Mouse (Mus musculus) kidney, embryonic 15.5 days (tissue): ENCODE measurements at regions not wholly inside any gene's neighbourhood (a gene's known extent, or its start where the extent isn't known, plus 50 kb on each side); places are given as distances from the start of the nearest gene placed in this dataset.
"Not testable (repeated sequence)": the region's sequence is repeated elsewhere in the genome, so short reads cannot be mapped to it uniquely, and the experiment has no call there.

Experiments
- ATAC-seq: fragments of 200-750 bp; cut with Nextera tagmentation; replicated peaks from 2 replicates; pipeline ENCODE4 v1.8.0; 2017; ENCODE audit warnings: moderate TSS enrichment; ENCODE audit not compliant: low FRiP score
- H3K27ac ChIP-seq: fragments of 300-500 bp; sonication (generic); 2 replicates; pipeline ENCODE4 v1.5.1; 2015; ENCODE audit warnings: mild to moderate bottlenecking, inconsistent platforms
- H3K27me3 ChIP-seq: fragments of 300-500 bp; sonication (generic); 2 replicates; pipeline ENCODE4 v1.6.1; 2015; ENCODE audit warnings: inconsistent platforms
- H3K36me3 ChIP-seq: fragments of 300-500 bp; sonication (generic); 2 replicates; pipeline ENCODE4 v1.6.1; 2015; ENCODE audit warnings: inconsistent platforms
- H3K4me1 ChIP-seq: fragments of 300-500 bp; sonication (generic); 2 replicates; pipeline ENCODE4 v1.6.1; 2015; ENCODE audit warnings: inconsistent platforms
- H3K4me2 ChIP-seq: fragments of 300-500 bp; sonication (generic); 2 replicates; pipeline ENCODE4 v1.6.1; 2015; ENCODE audit warnings: moderate library complexity, mild to moderate bottlenecking, inconsistent platforms
- H3K4me3 ChIP-seq: fragments of 300-500 bp; sonication (generic); replicated peaks from 2 replicates; pipeline ENCODE4 v1.5.1; 2015; ENCODE audit warnings: mild to moderate bottlenecking, inconsistent platforms
- H3K9ac ChIP-seq: fragments of 300-500 bp; sonication (generic); 2 replicates; pipeline ENCODE4 v1.6.1; 2015; ENCODE audit warnings: mild to moderate bottlenecking, inconsistent platforms
- H3K9me3 ChIP-seq: fragments of 300-500 bp; sonication (generic); replicated peaks from 2 replicates; pipeline ENCODE4 v1.6.1; 2016; ENCODE audit warnings: inconsistent platforms
- WGBS: fragments of 180-500 bp; shearing (Covaris S2); methylation state at CpG from one replicate; pipeline ENCODE4 v1.1.7; 2015; ENCODE audit warnings: mixed read lengths; 5-methylcytosine and 5-hydroxymethylcytosine counted together

DNA sequence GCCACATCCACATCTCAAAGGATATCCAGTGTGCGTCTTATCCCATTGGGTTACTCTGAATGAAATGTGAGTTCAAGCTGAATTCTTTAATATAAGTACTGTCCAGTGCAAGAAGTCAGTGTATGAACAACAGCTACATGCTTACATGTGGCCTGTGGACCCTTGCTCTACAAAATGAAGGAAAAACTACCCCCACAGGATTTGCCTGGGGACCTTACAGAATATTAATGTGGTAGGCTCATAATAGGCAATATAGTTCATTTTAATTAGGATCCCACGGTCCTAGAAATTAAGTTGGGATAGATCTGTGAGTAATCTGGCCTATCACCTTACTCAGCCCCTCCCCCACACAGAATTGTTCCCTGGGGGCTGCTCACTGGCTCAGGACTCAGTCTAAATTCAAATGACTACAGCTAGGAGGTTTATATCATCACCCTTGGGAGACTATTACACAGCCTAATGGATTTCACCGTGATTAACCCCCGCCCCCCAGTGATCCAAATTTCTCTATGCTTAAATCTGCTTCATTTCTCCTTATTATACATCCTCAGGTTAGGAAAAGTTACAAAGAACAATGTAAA, 145.4 kb upstream of the 1700025G04Rik start:
- WGBS: 77% methylated on average over 4 of the region's 4 CpGs

DNA sequence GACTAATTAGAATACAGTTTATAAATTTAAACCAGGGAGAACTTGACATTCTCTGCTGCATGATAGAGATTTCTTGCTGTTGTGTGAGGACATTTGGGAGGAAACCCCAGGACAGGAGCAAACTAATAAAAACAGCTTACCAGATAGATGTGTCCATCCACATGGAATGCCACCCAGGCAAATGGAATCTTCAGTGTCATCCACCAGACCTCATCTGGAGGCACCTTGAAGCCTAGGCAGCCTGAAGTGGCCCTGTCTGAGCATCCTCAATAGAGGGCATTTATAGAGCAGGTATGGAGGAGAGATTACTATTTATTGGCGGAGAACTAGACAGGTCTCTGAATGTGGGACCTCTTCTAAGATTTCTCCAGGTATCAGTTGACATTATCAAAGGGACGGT, 144.8 kb upstream of the 1700025G04Rik start:
- WGBS: 93% methylated on average over 2 of the region's 2 CpGs
- no peak for ATAC-seq
- Histone ChIP-seq H3K4me2 (no peak overlapping the region), H3K9me3 (no peaks in the 10 kb centered on the region), H3K27me3 (no peaks in the 10 kb centered on the region), H3K27ac (no peak overlapping the region), H3K9ac (no peak overlapping the region), H3K4me1 (0 out of 2 replicates have a peak, but pooled peaks cover under 1% of the 10 kb centered on the region), H3K4me3 (no peak overlapping the region), H3K36me3 (no peaks in the 10 kb centered on the region)

More for the DNA sequence above, 145.4 kb upstream of the 1700025G04Rik start:
- Histone ChIP-seq H3K36me3 (no peaks in the 10 kb centered on the region), H3K4me2 (no peak overlapping the region), H3K4me1 (no peaks in the 10 kb centered on the region), H3K9ac (no peak overlapping the region), H3K27me3 (no peaks in the 10 kb centered on the region), H3K4me3 (no peak overlapping the region), H3K9me3 (no peaks in the 10 kb centered on the region), H3K27ac (no peak overlapping the region)
- no peak for ATAC-seq

DNA sequence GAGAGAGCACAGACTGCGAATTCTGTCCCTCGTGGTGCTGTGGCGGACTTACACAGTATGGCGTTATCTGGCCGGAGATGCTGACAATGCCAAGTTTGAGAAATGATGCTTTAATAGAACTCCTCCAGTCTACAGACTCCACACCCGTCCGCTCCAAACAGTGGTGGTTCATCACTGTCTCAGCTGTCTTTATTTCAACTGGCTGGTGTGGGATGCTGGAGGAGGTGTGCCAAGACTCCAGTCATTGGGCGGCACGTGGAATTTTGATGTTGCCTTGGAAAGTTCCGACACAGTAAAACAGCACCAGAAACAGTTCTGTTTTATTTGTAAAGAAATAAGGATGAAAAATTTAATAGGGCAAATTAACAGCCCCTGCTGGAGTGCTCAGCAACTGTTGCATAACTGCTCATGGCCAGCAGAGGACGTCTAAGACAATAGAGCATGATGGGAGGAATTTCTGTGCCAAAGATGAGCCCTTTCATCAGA, 141.8 kb upstream of the 1700025G04Rik start:
- Histone ChIP-seq H3K4me3 (no peak overlapping the region), H3K9ac (no peak overlapping the region), H3K4me2 (no peak overlapping the region), H3K27ac (no peak overlapping the region), H3K27me3 (no peaks in the 10 kb centered on the region), H3K4me1 (0 out of 2 replicates have a peak, but pooled peaks cover 3% of the 10 kb centered on the region), H3K36me3 (no peaks in the 10 kb centered on the region), H3K9me3 (no peaks in the 10 kb centered on the region)
- 72% methylated on average over 11 of the region's 11 CpGs for WGBS
- no peak for ATAC-seq

DNA sequence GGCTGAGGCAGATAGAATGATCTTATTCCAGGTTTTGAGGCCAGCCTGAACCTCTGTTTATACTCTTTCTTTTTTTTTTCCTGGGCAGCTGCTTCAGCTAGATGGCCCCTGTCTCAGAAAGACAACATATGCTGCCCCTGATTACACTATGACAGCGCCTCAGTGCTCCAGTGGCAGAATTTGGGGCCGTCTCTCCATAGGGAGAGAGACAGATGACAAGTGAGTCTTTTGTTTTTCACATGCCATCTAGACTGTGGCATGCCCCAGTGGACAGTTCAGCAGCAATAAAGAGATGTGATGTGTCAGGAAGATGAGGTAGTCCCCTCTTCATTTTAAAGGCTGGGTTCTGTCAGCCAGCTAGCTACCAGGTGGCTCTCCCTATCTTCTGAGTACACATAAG, 139.8 kb upstream of the 1700025G04Rik start:
- Histone ChIP-seq H3K4me1 (0 out of 2 replicates have a peak, but pooled peaks cover 3% of the 10 kb centered on the region), H3K4me3 (no peak overlapping the region), H3K4me2 (no peak overlapping the region), H3K9ac (no peak overlapping the region), H3K9me3 (no peaks in the 10 kb centered on the region), H3K27ac (no peak overlapping the region), H3K27me3 (no peaks in the 10 kb centered on the region), H3K36me3 (no peaks in the 10 kb centered on the region)
- 66% methylated on average over 2 of the region's 2 CpGs for WGBS
- no peak for ATAC-seq

DNA sequence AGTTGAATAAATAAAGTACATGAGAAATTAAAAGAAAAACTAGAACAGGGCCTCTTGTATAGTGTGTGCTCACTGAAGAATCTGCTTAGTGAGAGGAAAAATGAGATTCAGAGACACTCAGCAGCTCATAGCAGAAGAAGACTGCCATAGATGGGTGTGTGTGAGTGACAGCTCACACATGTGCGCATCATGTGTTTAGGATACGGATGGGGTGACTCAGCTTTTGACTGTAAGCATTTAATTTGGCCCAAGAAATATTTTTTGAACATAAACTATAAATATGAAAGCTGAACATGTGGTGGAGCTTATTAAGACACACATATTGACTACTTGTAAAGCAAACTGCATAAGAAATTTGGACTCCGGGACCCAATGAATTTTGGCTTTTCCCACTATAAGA, 136.1 kb upstream of the 1700025G04Rik start:
- Histone ChIP-seq H3K36me3 (no peaks in the 10 kb centered on the region), H3K9ac (no peak overlapping the region), H3K27ac (no peak overlapping the region), H3K4me3 (no peak overlapping the region), H3K9me3 (no peaks in the 10 kb centered on the region), H3K4me1 (0 out of 2 replicates have a peak, but pooled peaks cover 3% of the 10 kb centered on the region), H3K4me2 (no peak overlapping the region), H3K27me3 (no peaks in the 10 kb centered on the region)
- WGBS: 86% methylated on average over 3 of the region's 3 CpGs
- no peak for ATAC-seq

DNA sequence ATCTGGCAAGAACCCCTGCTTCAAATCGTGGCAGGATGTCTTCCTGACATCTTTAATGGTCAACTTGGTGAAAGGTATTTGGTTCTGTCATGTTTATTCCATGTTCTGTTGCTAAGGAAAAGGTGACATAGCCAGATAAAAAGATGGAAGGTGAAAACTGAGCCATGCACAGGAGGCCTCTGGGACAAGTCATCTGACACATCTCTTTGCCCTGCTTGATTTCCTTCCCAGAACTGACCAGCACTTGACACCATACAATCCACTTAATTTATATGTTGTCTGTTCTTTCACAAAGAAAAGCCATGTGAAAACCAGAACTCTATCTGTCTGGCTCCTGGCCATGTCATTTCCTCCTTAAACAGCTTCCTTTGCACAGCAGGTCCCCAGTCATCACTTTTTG, 133.7 kb upstream of the 1700025G04Rik start:
- Histone ChIP-seq H3K4me2 (no peak overlapping the region), H3K4me1 (no peaks in the 10 kb centered on the region), H3K27ac (0 out of 2 replicates have a peak overlapping the region, but pooled peaks have one; percentile 1), H3K4me3 (no peak overlapping the region), H3K27me3 (no peaks in the 10 kb centered on the region), H3K9ac (no peak overlapping the region), H3K9me3 (no peaks in the 10 kb centered on the region), H3K36me3 (no peaks in the 10 kb centered on the region)
- 39% methylated on average over 1 of the region's 1 CpGs for WGBS
- ATAC-seq: 0 out of 2 replicates have a peak, but pooled peaks have one; percentile 56

DNA sequence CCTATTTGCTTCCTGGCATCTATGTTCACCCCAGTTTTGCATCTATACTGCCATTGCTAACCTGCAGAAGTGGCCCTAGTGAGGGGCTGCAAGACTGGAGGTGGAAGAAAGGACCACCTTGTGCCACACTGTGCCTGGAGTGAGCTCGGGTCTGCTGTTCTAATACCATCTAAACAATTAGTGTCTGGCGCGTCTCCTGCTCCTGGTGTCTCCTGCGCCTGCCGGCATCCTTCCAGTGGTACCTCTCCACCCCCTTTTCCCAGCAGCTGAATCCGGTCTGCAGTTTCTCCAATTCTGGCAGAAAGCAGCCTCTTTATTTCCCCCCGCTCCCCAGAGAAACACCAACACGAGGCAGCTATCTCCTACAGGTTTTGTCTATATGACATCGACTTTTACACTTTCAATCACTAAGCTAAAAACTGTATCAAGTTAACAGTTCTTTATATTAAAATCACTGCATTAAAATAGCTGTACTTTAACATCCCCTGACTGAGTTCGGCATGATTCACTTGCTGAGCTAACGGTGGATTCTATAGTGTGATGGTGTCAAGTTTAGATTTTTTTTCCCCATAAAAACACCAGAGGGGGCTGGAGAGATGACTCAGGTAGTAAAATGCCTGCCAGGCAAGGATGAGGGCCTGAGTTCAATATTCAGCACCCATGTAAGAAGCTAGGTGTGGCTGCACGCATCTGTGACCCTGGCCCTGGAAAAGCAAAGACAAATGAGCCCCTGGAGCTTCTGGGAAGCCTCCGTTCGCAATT, 131.1 kb upstream of the 1700025G04Rik start:
- Histone ChIP-seq H3K4me2 (no peak overlapping the region), H3K4me1 (no peaks in the 10 kb centered on the region), H3K36me3 (no peaks in the 10 kb centered on the region), H3K9me3 (no peaks in the 10 kb centered on the region), H3K27ac (no peak overlapping the region), H3K27me3 (no peaks in the 10 kb centered on the region), H3K4me3 (no peak overlapping the region), H3K9ac (no peak overlapping the region)
- WGBS: 83% methylated on average over 14 of the region's 14 CpGs
- ATAC-seq: no peak

DNA sequence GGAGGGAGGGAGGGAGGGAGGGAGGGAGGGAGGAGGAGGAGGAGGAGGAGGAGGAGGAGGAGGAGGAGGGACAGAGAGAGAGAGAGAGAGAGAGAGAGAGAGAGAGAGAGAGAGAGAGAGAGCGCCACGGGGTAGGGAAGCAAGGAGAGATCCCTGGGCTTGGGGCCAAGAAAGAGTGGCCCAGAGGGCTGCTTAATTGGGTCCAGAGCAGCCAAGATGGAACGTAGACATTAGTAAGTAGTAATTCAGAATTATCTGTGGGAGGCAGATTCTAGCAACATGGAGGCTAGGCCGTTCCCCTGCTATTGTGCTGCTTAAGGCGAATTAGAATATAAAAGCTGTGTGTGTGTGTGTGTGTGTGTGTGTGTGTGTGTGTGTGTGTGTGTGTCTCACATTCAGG, 129.8 kb upstream of the 1700025G04Rik start:
- not testable (repeated sequence) for H3K36me3 ChIP-seq, ATAC-seq, H3K27ac ChIP-seq, H3K4me3 ChIP-seq, H3K9ac ChIP-seq, H3K4me1 ChIP-seq, H3K4me2 ChIP-seq, H3K9me3 ChIP-seq, H3K27me3 ChIP-seq
- WGBS: 61% methylated on average over 5 of the region's 5 CpGs

DNA sequence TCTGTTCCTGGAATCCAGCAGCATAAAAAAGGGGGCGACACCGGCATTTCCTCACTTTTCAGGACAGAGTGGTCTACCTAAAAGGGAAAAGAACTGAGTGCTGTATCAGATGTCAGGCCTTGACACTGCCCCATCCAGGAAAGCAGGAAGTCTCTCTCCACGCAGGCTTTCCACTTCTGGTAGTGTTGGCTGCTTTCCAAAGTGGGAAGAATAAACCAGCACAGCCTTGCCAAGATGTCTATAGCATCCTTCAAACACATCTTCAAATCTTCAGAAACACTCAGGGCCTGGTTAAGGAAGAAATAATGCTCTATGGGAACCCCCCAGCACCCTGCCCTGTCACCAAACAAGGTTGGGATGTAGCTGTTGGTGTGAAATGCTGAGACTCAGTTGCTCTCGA, 127.5 kb upstream of the 1700025G04Rik start:
- Histone ChIP-seq H3K9me3 (no peaks in the 10 kb centered on the region), H3K36me3 (no peaks in the 10 kb centered on the region), H3K4me2 (no peak overlapping the region), H3K27ac (peak overlapping the region; percentile 56; the same call in 1 of the 2 replicates), H3K4me3 (no peak overlapping the region), H3K27me3 (no peaks in the 10 kb centered on the region), H3K9ac (no peak overlapping the region), H3K4me1 (no peaks in the 10 kb centered on the region)
- 50% methylated on average over 4 of the region's 4 CpGs for WGBS
- ATAC-seq: no peak

DNA sequence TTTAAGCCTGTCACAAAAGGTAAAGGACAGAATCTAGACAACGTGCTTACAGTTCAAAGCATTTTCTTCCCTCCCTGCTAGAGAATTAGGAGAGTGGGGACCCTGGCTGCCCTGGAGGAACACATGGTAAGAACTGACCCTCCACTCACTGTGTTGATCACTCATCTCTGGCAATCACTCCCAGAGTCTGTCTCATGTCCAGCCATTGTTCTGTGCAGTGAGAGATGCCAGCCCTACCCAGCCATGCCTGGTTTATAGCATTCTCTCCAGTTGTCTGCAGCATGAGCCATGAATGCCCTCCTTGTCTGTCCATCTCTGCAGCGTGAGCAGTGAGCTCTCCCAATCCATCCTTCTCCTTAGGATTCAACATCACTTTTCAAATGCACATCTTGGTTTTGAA, 124.5 kb upstream of the 1700025G04Rik start:
- no peaks in the 10 kb centered on the region for H3K36me3 ChIP-seq
- no peak overlapping the region for H3K4me2 ChIP-seq
- no peaks in the 10 kb centered on the region for H3K9me3 ChIP-seq
- no peak overlapping the region for H3K4me3 ChIP-seq
- no peak for ATAC-seq
- no peak overlapping the region for H3K9ac ChIP-seq
- H3K27me3 ChIP-seq: no peaks in the 10 kb centered on the region
- H3K4me1 ChIP-seq: no peaks in the 10 kb centered on the region
- H3K27ac ChIP-seq: no peak overlapping the region
- 69% methylated on average over 2 of the region's 2 CpGs for WGBS

DNA sequence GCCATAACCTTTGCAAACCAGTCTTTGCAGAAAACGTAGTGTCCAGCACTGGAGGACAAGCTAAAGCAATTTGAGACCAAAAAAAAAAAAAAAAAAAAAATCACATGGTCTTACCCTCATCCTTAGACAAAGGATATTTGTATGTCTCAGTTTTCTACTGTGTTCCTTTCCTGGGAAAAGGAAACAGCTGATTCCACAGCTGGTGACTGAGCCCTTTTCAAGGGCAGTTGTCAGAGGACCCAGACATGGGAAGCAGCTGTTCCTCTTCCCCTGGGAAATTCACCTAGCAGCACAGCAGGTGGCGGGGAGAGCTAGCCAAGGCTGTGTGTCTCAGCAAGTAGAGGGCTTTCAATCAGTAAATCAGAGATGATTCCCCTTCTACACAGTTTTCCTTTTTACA, 113.3 kb upstream of the 1700025G04Rik start:
- no peak overlapping the region for H3K9ac ChIP-seq
- 37% methylated on average over 2 of the region's 2 CpGs for WGBS
- H3K4me1 ChIP-seq: no peaks in the 10 kb centered on the region
- no peaks in the 10 kb centered on the region for H3K36me3 ChIP-seq
- H3K27ac ChIP-seq: no peak overlapping the region
- H3K27me3 ChIP-seq: no peaks in the 10 kb centered on the region
- H3K9me3 ChIP-seq: no peaks in the 10 kb centered on the region
- peak; percentile 18; the same call in 1 of the 2 replicates for ATAC-seq
- no peak overlapping the region for H3K4me3 ChIP-seq
- no peak overlapping the region for H3K4me2 ChIP-seq

DNA sequence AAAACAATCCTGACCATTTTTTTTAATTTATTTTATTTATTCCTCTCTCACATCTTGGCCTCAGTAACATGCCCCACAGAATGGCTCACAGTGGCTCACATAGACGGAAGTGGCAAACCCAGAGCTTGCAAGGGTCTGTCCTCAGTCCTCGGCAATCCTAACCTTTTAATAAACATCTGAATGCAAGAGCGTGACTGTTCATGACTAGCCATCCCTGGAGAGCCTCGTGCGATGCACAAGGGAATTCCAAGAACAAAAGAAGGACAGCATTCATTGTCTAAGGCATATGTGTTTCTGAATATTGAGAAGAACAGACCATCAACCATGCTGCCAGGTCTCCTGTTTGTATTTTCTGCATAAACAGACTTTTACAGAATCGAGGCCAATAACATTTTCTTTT, 98.8 kb upstream of the 1700025G04Rik start:
- Histone ChIP-seq H3K9ac (no peak overlapping the region), H3K4me2 (no peak overlapping the region), H3K4me3 (no peak overlapping the region), H3K4me1 (no peaks in the 10 kb centered on the region), H3K27me3 (no peaks in the 10 kb centered on the region), H3K27ac (no peak overlapping the region), H3K9me3 (no peaks in the 10 kb centered on the region), H3K36me3 (no peaks in the 10 kb centered on the region)
- whole genome bisulfite sequencing: 56% methylated on average over 6 of the region's 6 CpGs
- ATAC-seq: no peak
